Mouse (Mus musculus): ENCODE measurements at regions not wholly inside any gene's neighbourhood (a gene's known extent, or its start where the extent isn't known, plus 50 kb on each side); places are given as distances from the start of the nearest gene placed in this dataset.

- no peak for DNase-seq (ENCODE audit: low spot score in 2 of 2)
These were observed 52.2 kb upstream of the 2310009B15Rik start for GRCm38 (mm10) chr1:138908860-138909259.

- no peak for DNase-seq (ENCODE audit: low spot score in 2 of 2)
These were observed 53.0 kb upstream of the 2310009B15Rik start for GRCm38 (mm10) chr1:138909654-138910053.

GRCm38 (mm10) chr1:138912156-138912616 lies 51.0 kb upstream of the Dennd1b start:
- DNase-seq (ENCODE audit: low spot score in 2 of 2) = peak in 1 of 2 experiments; percentile 56

GRCm38 (mm10) chr1:138912928-138913327 lies 50.3 kb upstream of the Dennd1b start:
- peak in 1 of 2 experiments; percentile 14 for DNase-seq (ENCODE audit: low spot score in 2 of 2)

- DNase-seq (ENCODE audit: low spot score in 2 of 2) = no peak
These were observed 49.8 kb upstream of the Dennd1b start for GRCm38 (mm10) chr1:138913428-138913827.
